Mouse (Mus musculus) MEL (cell line): Measurements from ENCODE around the gene Camk1d. TPM values are rescaled to one million over a fixed set of nuclear protein-coding genes. Genes with fewer than 3 reads are reported as not detected.

Experiments used
- DNase-seq: peaks from one replicate; pipeline ENCODE4 v3.0.0; 2011; ENCODE audit warnings: low read depth, low spot score
- H3K27ac ChIP-seq: 2 replicates; pipeline ENCODE4 v1.5.1; 2012; ENCODE audit warnings: low read depth, mild to moderate bottlenecking, control low read depth, low read length, moderate library complexity; ENCODE audit not compliant: control insufficient read depth
- H3K27me3 ChIP-seq, 2 experiments: fragments of 150-350 bp in 1 of 2; sonication (generic) in 1 of 2; 2 replicates each; pipeline ENCODE4 v1.6.1; 2012; ENCODE audit warnings: low read length in 2 of 2, mild to moderate bottlenecking in 2 of 2, improper control_type of control experiment in 1 of 2, moderate library complexity in 1 of 2; ENCODE audit not compliant: insufficient read depth in 2 of 2, control insufficient read depth in 1 of 2
- H3K36me3 ChIP-seq, 2 experiments: 2 replicates each; pipeline ENCODE4 v1.6.1; 2012 to 2014; ENCODE audit warnings: low read length in 2 of 2, improper control_type of control experiment in 1 of 2, inconsistent platforms in 1 of 2, mild to moderate bottlenecking in 1 of 2; ENCODE audit not compliant: insufficient read depth in 2 of 2, control insufficient read depth in 1 of 2
- H3K4me1 ChIP-seq, 2 experiments: fragments of 150-350 bp in 1 of 2; sonication (generic) in 1 of 2; 2 replicates each; pipeline ENCODE4 v1.6.1; 2012; ENCODE audit warnings: low read length in 2 of 2, improper control_type of control experiment in 1 of 2, mild to moderate bottlenecking in 1 of 2; ENCODE audit not compliant: insufficient read depth in 2 of 2, control insufficient read depth in 1 of 2
- H3K4me3 ChIP-seq, 2 experiments: fragments of 150-350 bp in 1 of 2; sonication (generic) in 1 of 2; 2 replicates each; pipeline ENCODE4 v1.5.1; 2012; ENCODE audit warnings: low read depth in 2 of 2, low read length in 2 of 2, mild to moderate bottlenecking in 2 of 2, moderate library complexity in 2 of 2, control low read depth in 1 of 2, improper control_type of control experiment in 1 of 2; ENCODE audit not compliant: control insufficient read depth in 1 of 2, insufficient read depth in 1 of 2
- H3K79me2 ChIP-seq: 2 replicates; pipeline ENCODE4 v1.6.1; 2012; ENCODE audit warnings: mild to moderate bottlenecking, low read length, moderate library complexity; ENCODE audit not compliant: control insufficient read depth, poor library complexity, insufficient read depth
- H3K9ac ChIP-seq: 2 replicates; pipeline ENCODE4 v1.6.1; 2012; ENCODE audit warnings: low read depth, mild to moderate bottlenecking, control low read depth, low read length, moderate library complexity; ENCODE audit not compliant: control insufficient read depth, poor library complexity, severe bottlenecking
- H3K9me3 ChIP-seq: fragments of 150-350 bp; sonication (generic); replicated peaks from 2 replicates; pipeline ENCODE4 v1.6.1; 2012; ENCODE audit warnings: mild to moderate bottlenecking, low read length, improper control_type of control experiment, moderate library complexity; ENCODE audit not compliant: insufficient read depth
- BHLHE40 ChIP-seq: IDR thresholded peaks from 2 replicates; pipeline ENCODE4 v1.6.1; 2012; ENCODE audit warnings: low read depth, mild to moderate bottlenecking, inconsistent platforms, low read length, improper control_type of control experiment, borderline replicate concordance
- CTCF ChIP-seq, 3 experiments: IDR thresholded peaks in 2 of 3; conservative IDR thresholded peaks in 1 of 3; 2 replicates each; pipeline ENCODE4 v1.5.1; 2011 to 2012; ENCODE audit warnings: low read length in 3 of 3, low read depth in 2 of 3, mild to moderate bottlenecking in 2 of 3, improper control_type of control experiment in 1 of 3, inconsistent platforms in 1 of 3, mixed read lengths in 1 of 3, moderate library complexity in 1 of 3; ENCODE audit not compliant: control insufficient read depth in 1 of 3, insufficient read depth in 1 of 3, poor library complexity in 1 of 3, severe bottlenecking in 1 of 3
- E2F4 ChIP-seq: IDR thresholded peaks from 2 replicates; pipeline ENCODE4 v1.6.1; 2011; ENCODE audit warnings: low read depth, low read length, improper control_type of control experiment, borderline replicate concordance
- ELF1 ChIP-seq: IDR thresholded peaks from 2 replicates; pipeline ENCODE4 v1.6.1; 2014; ENCODE audit warnings: low read depth, mild to moderate bottlenecking, inconsistent platforms, low read length, improper control_type of control experiment, moderate library complexity
- EP300 ChIP-seq, 2 experiments: IDR thresholded peaks; 2 replicates each; pipeline ENCODE4 v1.6.1; 2011; ENCODE audit warnings: improper control_type of control experiment in 2 of 2, low read length in 2 of 2, low read depth in 1 of 2, mild to moderate bottlenecking in 1 of 2
- ETS1 ChIP-seq: IDR thresholded peaks from 2 replicates; pipeline ENCODE4 v1.6.1; 2012; ENCODE audit warnings: low read depth, mild to moderate bottlenecking, inconsistent platforms, low read length, improper control_type of control experiment, moderate library complexity
- GABPA ChIP-seq: IDR thresholded peaks from 2 replicates; pipeline ENCODE4 v1.6.1; 2012; ENCODE audit warnings: low read depth, mild to moderate bottlenecking, inconsistent platforms, low read length, improper control_type of control experiment, moderate library complexity
- GATA1 ChIP-seq: IDR thresholded peaks from 2 replicates; pipeline ENCODE4 v1.6.1; 2011; ENCODE audit warnings: low read depth, low read length, improper control_type of control experiment
- JUND ChIP-seq: IDR thresholded peaks from 2 replicates; pipeline ENCODE4 v1.6.1; 2011; ENCODE audit warnings: low read depth, mild to moderate bottlenecking, improper control_type of control experiment, low read length
- KAT2A ChIP-seq: conservative IDR thresholded peaks from 2 replicates; pipeline ENCODE4 v1.6.1; 2012; ENCODE audit warnings: low read depth, low read length, improper control_type of control experiment, inconsistent platforms
- MAX ChIP-seq: IDR thresholded peaks from 2 replicates; pipeline ENCODE4 v1.6.1; 2011; ENCODE audit warnings: low read length, improper control_type of control experiment
- MEF2A ChIP-seq: IDR thresholded peaks from 2 replicates; pipeline ENCODE4 v1.6.1; 2014; ENCODE audit warnings: low read depth, mild to moderate bottlenecking, inconsistent platforms, low read length, improper control_type of control experiment; ENCODE audit not compliant: poor library complexity, insufficient replicate concordance, severe bottlenecking; ENCODE audit errors: extremely low read depth
- MYB ChIP-seq: IDR thresholded peaks from 2 replicates; pipeline ENCODE4 v1.6.1; 2011; ENCODE audit warnings: mild to moderate bottlenecking, low read depth, low read length, improper control_type of control experiment
- MYC ChIP-seq: IDR thresholded peaks from 2 replicates; pipeline ENCODE4 v1.6.1; 2011; ENCODE audit warnings: low read depth, mild to moderate bottlenecking, low read length, improper control_type of control experiment, moderate library complexity
- NELFE ChIP-seq: IDR thresholded peaks from 2 replicates; pipeline ENCODE4 v1.6.1; 2011; ENCODE audit warnings: low read depth, low read length, improper control_type of control experiment
- NRF1 ChIP-seq: IDR thresholded peaks from 2 replicates; pipeline ENCODE4 v1.6.1; 2014; ENCODE audit warnings: low read depth, mild to moderate bottlenecking, inconsistent platforms, low read length, improper control_type of control experiment, moderate library complexity; ENCODE audit not compliant: poor library complexity, insufficient read depth, severe bottlenecking
- POLR2A ChIP-seq, 2 experiments: IDR thresholded peaks; 2 replicates each; pipeline ENCODE4 v1.6.1; 2011 to 2012; ENCODE audit warnings: low read length in 2 of 2, mild to moderate bottlenecking in 2 of 2, control low read depth in 1 of 2, improper control_type of control experiment in 1 of 2, low read depth in 1 of 2, moderate library complexity in 1 of 2; ENCODE audit not compliant: control insufficient read depth in 1 of 2, insufficient read depth in 1 of 2, poor library complexity in 1 of 2
- POLR2AphosphoS2 ChIP-seq: IDR thresholded peaks from 2 replicates; pipeline ENCODE4 v1.6.1; 2011; ENCODE audit warnings: low read length, improper control_type of control experiment
- POLR2AphosphoS5 ChIP-seq: IDR thresholded peaks from 2 replicates; pipeline ENCODE4 v1.6.1; 2012; ENCODE audit warnings: low read depth, borderline replicate concordance, mild to moderate bottlenecking, inconsistent platforms, low read length, moderate library complexity, mixed read lengths
- RAD21 ChIP-seq: IDR thresholded peaks from 2 replicates; pipeline ENCODE4 v1.6.1; 2011; ENCODE audit warnings: mild to moderate bottlenecking, low read depth, low read length, improper control_type of control experiment
- RCOR1 ChIP-seq: IDR thresholded peaks from 2 replicates; pipeline ENCODE4 v1.6.1; 2012; ENCODE audit warnings: low read depth, mild to moderate bottlenecking, inconsistent platforms, low read length, improper control_type of control experiment
- SIN3A ChIP-seq: IDR thresholded peaks from 2 replicates; pipeline ENCODE4 v1.6.1; 2012; ENCODE audit warnings: low read length, improper control_type of control experiment, inconsistent platforms
- SMC3 ChIP-seq: IDR thresholded peaks from 2 replicates; pipeline ENCODE4 v1.6.1; 2011; ENCODE audit warnings: low read depth, low read length, improper control_type of control experiment
- TAL1 ChIP-seq: IDR thresholded peaks from 2 replicates; pipeline ENCODE4 v1.6.1; 2012; ENCODE audit warnings: mild to moderate bottlenecking, inconsistent platforms, low read length, moderate library complexity, mixed read lengths
- TCF12 ChIP-seq: IDR thresholded peaks from 2 replicates; pipeline ENCODE4 v1.6.1; 2014; ENCODE audit warnings: low read depth, mild to moderate bottlenecking, inconsistent platforms, low read length, improper control_type of control experiment, moderate library complexity
- USF1 ChIP-seq: IDR thresholded peaks from 2 replicates; pipeline ENCODE4 v1.6.1; 2014; ENCODE audit warnings: low read depth, mild to moderate bottlenecking, inconsistent platforms, low read length, improper control_type of control experiment, moderate library complexity
- ZKSCAN1 ChIP-seq: IDR thresholded peaks from 2 replicates; pipeline ENCODE4 v1.6.1; 2012; ENCODE audit warnings: low read depth, mild to moderate bottlenecking, inconsistent platforms, low read length, improper control_type of control experiment, moderate library complexity
- ZMIZ1 ChIP-seq: IDR thresholded peaks from 2 replicates; pipeline ENCODE4 v1.6.1; 2012; ENCODE audit warnings: low read depth, mild to moderate bottlenecking, inconsistent platforms, low read length, improper control_type of control experiment, moderate library complexity
- ZNF384 ChIP-seq: IDR thresholded peaks from 2 replicates; pipeline ENCODE4 v1.6.1; 2012; ENCODE audit warnings: low read depth, mild to moderate bottlenecking, inconsistent platforms, low read length, improper control_type of control experiment
- polyA plus RNA-seq, 2 experiments: library from polyadenylated mRNA; stranded (reverse) in 1 of 2; unstranded in 1 of 2; fragments of >175 nt in 1 of 2; fragments of >200 nt in 1 of 2; gene quantifications; 2 replicates each; pipeline versions ENCODE4 v1.2.1 to v1.2.4; 2012; ENCODE audit warnings: low replicate concordance in 2 of 2, low read depth in 1 of 2; ENCODE audit not compliant: insufficient read length in 2 of 2, insufficient read depth in 1 of 2, missing spikeins in 1 of 2
- total RNA-seq: library from RNA; depleted of rRNA; stranded (reverse); fragments of 300-350 nt; gene quantifications from 2 replicates; pipeline ENCODE4 v1.2.3, GENCODE M21; 2012

The Camk1d gene
- total and polyA plus RNA-seq, 3 experiments, result 2.9 to 4.4 TPM; not detected in 1

DNA sequence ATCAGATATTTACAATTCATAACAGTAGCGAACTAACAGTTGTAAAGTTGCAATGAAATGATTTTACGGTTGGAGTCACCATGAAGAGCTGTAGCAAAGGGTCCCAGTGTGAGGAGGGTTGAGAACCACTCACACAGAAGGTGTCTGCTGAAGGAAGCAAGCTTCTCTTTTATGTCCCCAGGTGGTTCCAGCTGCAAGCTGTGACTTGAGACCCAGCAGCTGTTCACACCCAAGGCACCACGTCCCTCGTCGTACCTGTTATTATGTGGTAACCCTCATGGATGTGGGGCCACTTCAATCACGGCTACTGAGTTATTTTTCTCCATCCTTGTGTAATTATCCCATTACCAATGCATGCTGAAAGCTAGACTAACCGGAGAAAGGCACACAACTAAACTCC, 71.1 kb downstream of the Camk1d start:
- Histone ChIP-seq H3K27me3 (no peaks in the 10 kb centered on the region), H3K27ac (peak overlapping the region; percentile 12; the same call in 1 of the 2 replicates)
- DNase-seq, result peak; percentile 18

DNA sequence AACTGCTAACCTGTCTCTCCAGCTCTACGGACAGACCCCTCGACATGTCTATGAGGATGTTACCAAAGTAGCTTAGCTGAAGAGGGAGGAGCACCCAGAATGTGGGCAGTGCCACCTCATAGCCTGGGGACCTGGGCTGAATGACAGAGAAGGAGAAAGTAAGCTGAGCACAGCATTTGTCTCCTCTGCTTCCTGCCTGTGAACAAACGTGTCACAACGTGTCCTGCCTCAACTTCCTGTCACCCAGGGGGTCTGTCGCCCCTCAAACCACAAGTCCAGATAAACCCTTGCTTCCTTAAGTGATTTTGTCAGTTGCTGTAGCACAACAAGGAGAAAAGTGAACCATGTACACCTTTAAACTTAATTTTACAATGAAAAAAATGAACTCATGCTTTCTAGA, 71.7 kb downstream of the Camk1d start:
- no peaks in the 10 kb centered on the region for H3K9me3 ChIP-seq
- H3K27ac ChIP-seq, result no peak overlapping the region
- H3K9ac ChIP-seq, result peak overlapping the region; percentile 34
- peaks cover 4 to 11% of the 10 kb centered on the region in 2 experiments for H3K4me1 ChIP-seq
- H3K79me2 ChIP-seq, result no peaks in the 10 kb centered on the region
- peaks cover 0 to 12% of the 10 kb centered on the region in 2 experiments; a peak in 2 of 4 replicates for H3K36me3 ChIP-seq
- DNase-seq, result peak; percentile 76
- no peaks in the 10 kb centered on the region for H3K27me3 ChIP-seq
- peak overlapping the region; percentile 3 to 35; a peak in 2 of 4 replicates for H3K4me3 ChIP-seq
- peak; percentile 50; the same call in 1 of the 2 replicates for TF ChIP-seq ETS1
- no peak for TF ChIP-seq GABPA
- no peak for TF ChIP-seq SMC3
- TF ChIP-seq RAD21, result no peak
- TF ChIP-seq RCOR1, result peak; percentile 70
- TF ChIP-seq KAT2A, result no peak
- TF ChIP-seq CTCF (IDR thresholded peaks at IDR 0.05 in 2 of 3, conservative IDR thresholded peaks at IDR 0.05 in 1 of 3; ENCODE audit: control insufficient read depth in 1 of 3, insufficient read depth in 1 of 3, low read depth in 2 of 3, low read length in 3 of 3, poor library complexity in 1 of 3, severe bottlenecking in 1 of 3), result no peak
- TF ChIP-seq ELF1, result peak; percentile 33; the same call in 1 of the 2 replicates
- TF ChIP-seq BHLHE40, result no peak
- TF ChIP-seq TCF12, result no peak
- peak; percentile 49 for TF ChIP-seq SIN3A
- TF ChIP-seq MYB, result peak; percentile 53; the same call in 1 of the 2 replicates
- no peak for TF ChIP-seq ZNF384
- no peak for TF ChIP-seq TAL1
- TF ChIP-seq GATA1, result peak; percentile 47
- TF ChIP-seq E2F4, result no peak
- no peak for TF ChIP-seq MEF2A
- no peak for TF ChIP-seq ZKSCAN1
- TF ChIP-seq USF1, result no peak
- no peak for TF ChIP-seq NRF1
- TF ChIP-seq MYC, result peak; percentile 59; the same call in 1 of the 2 replicates
- TF ChIP-seq POLR2AphosphoS2, result no peak
- no peak for TF ChIP-seq NELFE
- TF ChIP-seq MAX, result 0 out of 2 replicates have a peak, but pooled peaks have one; percentile 44
- TF ChIP-seq EP300 (IDR thresholded peaks at IDR 0.05; ENCODE audit: low read depth in 1 of 2, low read length in 2 of 2), result peak; percentile 51 to 57; a peak in 3 of 4 replicates

More for the DNA sequence above, 71.1 kb downstream of the Camk1d start:
- Histone ChIP-seq H3K79me2 (no peaks in the 10 kb centered on the region), H3K9me3 (no peaks in the 10 kb centered on the region), H3K4me3 (no peak overlapping the region; a peak in 1 of 4 replicates), H3K9ac (no peak overlapping the region), H3K36me3 (peaks cover 0 to 12% of the 10 kb centered on the region in 2 experiments; a peak in 2 of 4 replicates), H3K4me1 (peaks cover 4 to 11% of the 10 kb centered on the region in 2 experiments)
- TF ChIP-seq RCOR1 (no peak), ELF1 (no peak), SIN3A (no peak), POLR2AphosphoS5 (no peak), ETS1 (no peak), BHLHE40 (no peak), POLR2A (IDR thresholded peaks at IDR 0.05; ENCODE audit: control insufficient read depth in 1 of 2, insufficient read depth in 1 of 2, low read depth in 1 of 2, low read length in 2 of 2, poor library complexity in 1 of 2) (no peak), KAT2A (no peak), NRF1 (no peak), GATA1 (no peak), NELFE (no peak), ZMIZ1 (no peak), POLR2AphosphoS2 (no peak), CTCF (IDR thresholded peaks at IDR 0.05 in 2 of 3, conservative IDR thresholded peaks at IDR 0.05 in 1 of 3; ENCODE audit: control insufficient read depth in 1 of 3, insufficient read depth in 1 of 3, low read depth in 2 of 3, low read length in 3 of 3, poor library complexity in 1 of 3, severe bottlenecking in 1 of 3) (no peak), E2F4 (no peak), JUND (no peak)
